Mouse (Mus musculus) heart, adult 2 months (tissue): ENCODE data around the gene Snrpb2. TPM values are rescaled to one million over a fixed set of nuclear protein-coding genes. Genes with fewer than 3 reads are reported as not detected.

Experiments
- DNase-seq, 2 experiments: peaks; one replicate each; pipeline ENCODE4 v3.0.0; 2021
- H3K27ac ChIP-seq: fragments of 200-600 bp; 2 replicates; pipeline ENCODE4 v1.8.1; 2022
- H3K27me3 ChIP-seq: fragments of 200-500 bp; 2 replicates; pipeline ENCODE4 v1.6.1; 2012; ENCODE audit warnings: mild to moderate bottlenecking, low read length, inconsistent platforms, mixed read lengths; ENCODE audit not compliant: control insufficient read depth, insufficient read depth
- H3K36me3 ChIP-seq: fragments of 200-500 bp; 2 replicates; pipeline ENCODE4 v1.6.1; 2012; ENCODE audit warnings: low read length, inconsistent platforms; ENCODE audit not compliant: control insufficient read depth, insufficient read depth
- H3K4me1 ChIP-seq: fragments of 200-500 bp; 2 replicates; pipeline ENCODE4 v1.6.1; 2011; ENCODE audit warnings: low read length; ENCODE audit not compliant: control insufficient read depth, insufficient read depth
- H3K4me3 ChIP-seq: fragments of 200-600 bp; 2 replicates; pipeline ENCODE4 v1.8.1; 2022
- H3K79me2 ChIP-seq: fragments of 200-500 bp; replicated peaks from 2 replicates; pipeline ENCODE4 v1.6.1; 2012; ENCODE audit warnings: mild to moderate bottlenecking, inconsistent platforms, low read length, moderate library complexity, mixed read lengths; ENCODE audit not compliant: control insufficient read depth, insufficient read depth
- H3K9ac ChIP-seq: fragments of 200-500 bp; 2 replicates; pipeline ENCODE4 v1.6.1; 2012; ENCODE audit warnings: low read depth, mild to moderate bottlenecking, control low read depth, inconsistent platforms, low read length, mixed read lengths
- CTCF ChIP-seq: fragments of 200-600 bp; IDR thresholded peaks from 2 replicates; pipeline ENCODE4 v1.8.1; 2022; ENCODE audit warnings: antibody characterized with exemption, mild to moderate bottlenecking, moderate library complexity
- EP300 ChIP-seq: fragments of 200-500 bp; IDR thresholded peaks from 2 replicates; pipeline ENCODE4 v1.6.1; 2011; ENCODE audit warnings: low read depth, low read length, control low read depth; ENCODE audit not compliant: insufficient read depth
- POLR2A ChIP-seq: fragments of 200-500 bp; IDR thresholded peaks from 2 replicates; pipeline ENCODE4 v1.6.1; 2011; ENCODE audit warnings: mild to moderate bottlenecking, low read depth, low read length, control low read depth; ENCODE audit not compliant: insufficient read depth
- WGBS: fragments of 180-500 bp; shearing (Covaris S2); methylation state at CpG from one replicate; pipeline ENCODE4 v1.1.7; 2018; 5-methylcytosine and 5-hydroxymethylcytosine counted together
- intact Hi-C: fragments of 180-260 bp; cut with DNase I; formaldehyde crosslinking; loops from one replicate; pipeline ENCODE4 v1.15.1; 2025
- polyA plus RNA-seq: library from polyadenylated mRNA; depleted of rRNA; stranded (reverse); fragments of >200 nt; gene quantifications from 2 replicates; pipeline ENCODE4 v1.2.3, GENCODE M21; 2012
- total RNA-seq, 2 experiments: library from RNA; stranded (reverse); gene quantifications; 2 replicates each; pipeline ENCODE4 v1.2.3; 2021

Snrpb2 gene
- total and polyA plus RNA-seq, 3 experiments = 3.9 to 21.2 (median 20.6) TPM

DNA sequence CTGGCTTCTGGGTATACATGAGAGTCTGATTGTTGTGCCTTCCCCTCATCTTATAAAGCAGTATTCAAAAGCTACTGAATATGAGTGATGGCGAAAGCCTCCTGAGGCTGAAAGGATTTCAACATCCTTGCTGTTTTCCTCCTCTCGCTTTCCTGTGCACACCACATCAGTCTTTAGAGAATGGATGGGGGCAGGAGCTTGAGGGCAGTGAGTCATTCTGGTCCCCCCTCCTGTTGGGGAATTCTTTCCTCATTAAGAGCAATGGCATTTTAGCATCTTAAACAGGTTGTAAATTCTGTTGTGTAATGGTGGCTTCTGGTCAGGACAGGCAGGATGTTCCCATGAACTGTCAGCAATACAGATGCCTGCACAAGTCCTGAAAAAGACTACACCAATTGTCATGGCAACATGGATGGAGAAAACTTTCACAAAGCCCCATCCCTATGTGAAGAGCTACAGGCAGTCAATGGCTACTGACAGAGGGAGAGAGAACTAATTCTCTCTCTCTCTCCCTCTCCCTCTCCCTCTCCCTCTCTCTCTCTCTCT is 22.1 kb downstream of the Snrpb2 start:
- no peak for TF ChIP-seq POLR2A
- TF ChIP-seq CTCF = no peak
- no peak for TF ChIP-seq EP300
- Histone ChIP-seq H3K79me2 (no peaks in the 10 kb centered on the region), H3K27ac (no peak overlapping the region), H3K9ac (no peak overlapping the region), H3K4me1 (peaks cover 1% of the 10 kb centered on the region; the same call in 1 of the 2 replicates), H3K27me3 (no peaks in the 10 kb centered on the region), H3K36me3 (no peaks in the 10 kb centered on the region), H3K4me3 (no peak overlapping the region)
- intact Hi-C loops = loop anchor here (10.0 kb wide), 1 partner anchor 120 kb away; no protein-coding TSS in a partner anchor
- WGBS = 51% methylated on average over 2 of the region's 2 CpGs
- DNase-seq = no peak

DNA sequence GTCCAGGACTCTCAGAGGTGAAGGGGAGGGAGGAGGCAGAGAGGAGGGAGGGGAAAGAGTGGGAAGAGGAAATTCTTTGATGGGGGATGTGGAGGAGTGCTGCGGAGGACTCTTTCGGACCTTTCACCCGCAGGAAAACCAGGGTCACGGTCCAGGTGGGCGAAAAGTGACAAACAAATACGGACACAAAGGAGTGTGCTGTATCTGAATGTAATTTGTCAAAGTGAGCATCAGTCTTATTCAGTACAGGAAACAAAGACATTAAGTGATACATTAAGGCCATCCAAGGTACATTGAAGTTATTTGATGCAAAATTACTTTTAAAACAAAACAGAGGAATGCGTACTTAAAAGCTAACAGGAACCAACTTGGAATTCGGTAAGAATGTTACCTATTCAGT is 27.0 kb downstream of the Snrpb2 start:
- H3K36me3 ChIP-seq = no peaks in the 10 kb centered on the region
- WGBS = 55% methylated on average over 8 of the region's 8 CpGs
- H3K9ac ChIP-seq = no peak overlapping the region
- DNase-seq = no peak
- H3K27ac ChIP-seq = no peak overlapping the region
- intact Hi-C loops = loop anchor here (10.0 kb wide), 1 partner anchor 125 kb away; no protein-coding TSS in a partner anchor
- no peak overlapping the region for H3K4me3 ChIP-seq
- TF ChIP-seq CTCF (no peak), POLR2A (no peak), EP300 (no peak)
- H3K27me3 ChIP-seq = no peaks in the 10 kb centered on the region
- H3K79me2 ChIP-seq = no peaks in the 10 kb centered on the region
- H3K4me1 ChIP-seq = no peaks in the 10 kb centered on the region

DNA sequence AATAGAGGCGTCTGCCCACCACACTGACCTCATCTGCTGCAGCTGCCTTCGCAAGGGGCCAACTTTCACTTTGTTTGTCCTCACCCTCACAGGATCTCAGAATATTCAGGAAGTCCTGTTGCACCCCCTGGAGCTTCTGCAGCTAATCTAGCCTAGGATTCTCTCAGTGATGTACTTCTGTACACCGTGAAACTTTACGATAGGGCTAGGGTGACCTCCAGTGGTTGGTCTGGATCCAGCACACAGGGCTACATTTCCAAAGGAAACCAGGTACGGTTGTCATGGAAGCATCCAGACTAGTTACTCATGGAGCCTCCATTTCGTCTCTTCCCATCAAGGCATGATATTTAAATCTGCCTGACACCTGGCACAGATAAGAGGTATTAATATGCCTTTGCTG is 30.9 kb downstream of the Snrpb2 start:
- DNase-seq = peak; percentile 26 to 51
- intact Hi-C loops = loop anchor here (2.0 kb wide), 1 partner anchor 235 kb away; no protein-coding TSS in a partner anchor
- H3K4me1 ChIP-seq = no peaks in the 10 kb centered on the region
- H3K4me3 ChIP-seq = no peak overlapping the region
- H3K36me3 ChIP-seq = no peaks in the 10 kb centered on the region
- no peak overlapping the region for H3K9ac ChIP-seq
- TF ChIP-seq EP300 (no peak), CTCF (peak; percentile 74), POLR2A (no peak)
- no peaks in the 10 kb centered on the region for H3K27me3 ChIP-seq
- no peaks in the 10 kb centered on the region for H3K79me2 ChIP-seq
- H3K27ac ChIP-seq = no peak overlapping the region
- 14% methylated on average over 6 of the region's 6 CpGs for WGBS

DNA sequence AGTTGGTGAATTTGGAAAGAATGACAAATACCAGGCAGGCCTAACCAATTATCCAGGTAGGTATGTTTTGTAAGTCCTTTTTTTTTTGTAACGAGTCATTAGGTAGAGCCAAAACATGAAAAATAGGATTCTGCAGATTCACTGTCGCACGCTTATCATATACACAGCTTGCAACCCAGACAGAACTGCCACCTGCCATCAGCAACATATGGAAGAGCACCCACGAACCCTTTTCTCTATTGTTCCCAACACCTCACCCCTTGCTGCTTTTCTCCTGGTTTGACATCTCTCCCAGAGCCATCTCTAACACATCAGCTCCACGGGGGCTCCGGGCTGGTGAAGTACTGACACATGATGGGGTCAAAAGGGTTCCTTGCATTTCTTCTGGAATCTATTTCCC is 31.9 kb downstream of the Snrpb2 start:
- WGBS = 54% methylated on average over 6 of the region's 6 CpGs
- intact Hi-C loops = no loop called here
- Histone ChIP-seq H3K4me3 (no peak overlapping the region), H3K27ac (no peak overlapping the region), H3K79me2 (no peaks in the 10 kb centered on the region), H3K9ac (no peak overlapping the region), H3K36me3 (no peaks in the 10 kb centered on the region), H3K27me3 (no peaks in the 10 kb centered on the region), H3K4me1 (no peaks in the 10 kb centered on the region)
- TF ChIP-seq EP300 (no peak), CTCF (no peak), POLR2A (no peak)
- no peak for DNase-seq

DNA sequence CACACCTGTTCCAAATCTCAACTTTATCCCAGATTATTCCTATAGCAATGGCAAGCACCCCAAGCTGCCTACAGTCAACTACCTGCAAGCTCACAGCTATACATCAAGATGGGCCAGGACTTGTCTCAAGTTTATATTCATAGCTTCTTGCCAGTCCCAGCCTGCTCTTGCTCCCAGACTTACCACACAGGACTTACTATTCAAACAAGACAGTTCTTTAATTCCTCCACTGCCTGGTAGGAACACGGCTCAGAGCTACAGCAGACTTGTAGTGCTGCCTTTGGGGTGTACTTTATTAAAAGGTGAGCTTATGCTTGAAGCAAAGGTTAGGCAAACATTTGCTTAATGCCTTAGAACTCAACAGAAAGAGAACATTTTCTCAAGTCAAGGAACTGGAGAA is 34.3 kb downstream of the Snrpb2 start:
- H3K4me3 ChIP-seq = no peak overlapping the region
- no peaks in the 10 kb centered on the region for H3K27me3 ChIP-seq
- DNase-seq = no peak
- WGBS = 79% methylated on average over 1 of the region's 1 CpGs
- no peaks in the 10 kb centered on the region for H3K36me3 ChIP-seq
- no peak overlapping the region for H3K9ac ChIP-seq
- TF ChIP-seq POLR2A (no peak), CTCF (no peak), EP300 (no peak)
- H3K4me1 ChIP-seq = no peaks in the 10 kb centered on the region
- intact Hi-C loops = no loop called here
- no peak overlapping the region for H3K27ac ChIP-seq
- no peaks in the 10 kb centered on the region for H3K79me2 ChIP-seq

DNA sequence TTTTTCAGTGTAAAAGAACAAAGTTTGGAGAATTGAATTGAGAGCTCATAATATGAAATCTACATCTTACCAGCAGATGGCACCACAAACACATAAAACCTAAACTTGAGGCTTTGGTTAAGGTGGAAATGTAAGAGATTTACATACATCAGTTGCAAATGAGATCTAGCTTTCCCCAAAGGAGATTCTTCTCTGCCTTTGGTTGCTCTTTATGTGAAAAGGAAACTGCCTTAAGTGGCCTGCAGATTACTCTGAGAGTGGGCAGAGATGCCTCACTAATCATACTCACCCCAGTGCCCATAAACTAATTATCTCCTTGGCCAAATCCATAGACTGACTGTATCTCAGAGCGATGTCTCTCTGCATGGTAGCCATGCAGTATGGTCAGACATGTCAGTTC is 51.0 kb downstream of the Snrpb2 start:
- no peak for DNase-seq
- no peak overlapping the region for H3K9ac ChIP-seq
- H3K4me1 ChIP-seq = no peaks in the 10 kb centered on the region
- no peak overlapping the region for H3K4me3 ChIP-seq
- TF ChIP-seq EP300 = no peak
- TF ChIP-seq CTCF = peak; percentile 65
- H3K36me3 ChIP-seq = no peaks in the 10 kb centered on the region
- 92% methylated on average over 1 of the region's 1 CpGs for WGBS
- H3K27me3 ChIP-seq = no peaks in the 10 kb centered on the region; the same call in 1 of the 2 replicates
- no peak overlapping the region for H3K27ac ChIP-seq
- intact Hi-C loops = loop anchor here (10.0 kb wide), 1 partner anchor 1341 kb away; no protein-coding TSS in a partner anchor
- no peaks in the 10 kb centered on the region for H3K79me2 ChIP-seq
